Mouse (Mus musculus): ENCODE measurements around the gene Fis1.
"Not testable (repeated sequence)": the region's sequence is repeated elsewhere in the genome, so short reads cannot be mapped to it uniquely, and the experiment has no call there.

Gene Fis1

DNA sequence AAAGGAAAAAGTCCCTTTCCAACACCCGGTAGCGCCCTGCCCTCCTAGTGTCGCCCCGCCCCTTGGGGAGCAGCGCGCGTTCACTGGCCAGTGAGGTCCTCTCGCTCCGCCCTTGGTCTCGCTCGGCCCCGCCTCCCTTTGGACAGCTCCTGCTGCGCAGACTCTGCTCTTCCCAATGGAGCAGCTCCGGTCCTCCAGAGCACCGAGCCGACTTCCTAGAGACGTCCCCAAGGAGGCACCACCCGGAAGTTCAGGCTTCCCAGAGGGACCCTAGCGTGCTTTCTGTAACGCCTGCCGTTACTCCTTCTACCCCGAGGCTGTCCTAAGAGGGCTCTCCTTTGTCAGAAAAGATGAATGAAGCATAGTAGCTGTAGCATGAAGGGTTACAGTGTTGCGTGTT is at the start of gene Fis1:
Gene Fis1, plus strand, starts transcription at position 261 of the 400 bp plus-strand sequence.
- DNase-seq (ENCODE audit: low spot score in 2 of 2) = peak; percentile 50 to 62

DNA sequence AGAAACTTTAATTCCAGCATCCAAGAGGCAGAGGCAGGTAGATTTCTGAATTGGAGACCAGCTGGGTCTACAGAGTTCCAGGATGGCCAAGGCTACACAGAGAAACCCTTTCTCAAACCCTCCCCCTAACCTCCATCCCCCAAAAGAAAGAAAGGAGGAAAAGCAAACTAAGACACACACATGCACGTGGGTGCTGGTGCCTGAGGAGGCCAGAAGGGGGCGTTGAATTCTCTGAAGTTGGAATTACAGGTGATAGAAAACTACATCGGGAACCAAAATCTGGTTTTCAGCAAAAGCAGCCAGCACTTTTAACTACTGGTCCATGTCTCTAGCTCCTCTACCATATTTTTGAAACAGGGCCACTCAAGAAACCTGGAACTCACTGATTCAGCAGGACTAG is 48.5 kb upstream of the Fis1 start:
- DNase-seq (ENCODE audit: low spot score in 2 of 2) = no peak

DNA sequence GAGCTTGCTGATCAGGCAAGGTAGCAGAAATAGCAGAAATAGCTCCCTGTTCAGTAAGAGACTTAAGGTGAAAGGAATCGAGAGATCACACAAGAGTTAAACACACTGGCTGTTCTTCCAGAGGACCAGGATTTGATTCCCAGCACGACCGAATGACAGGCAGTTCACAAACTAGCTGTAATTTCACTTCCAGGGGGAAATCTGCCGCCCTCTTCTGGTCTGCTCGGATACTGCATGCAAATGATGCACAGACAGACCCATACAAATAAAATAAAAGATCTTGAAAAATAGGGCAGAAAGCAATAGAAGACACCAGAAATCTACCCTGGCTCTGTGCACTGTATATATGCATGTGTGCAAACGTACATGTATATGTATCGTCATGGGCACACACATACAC is 47.4 kb upstream of the Fis1 start:
- peak; percentile 20 to 42 for DNase-seq (ENCODE audit: low spot score in 2 of 2)

DNA sequence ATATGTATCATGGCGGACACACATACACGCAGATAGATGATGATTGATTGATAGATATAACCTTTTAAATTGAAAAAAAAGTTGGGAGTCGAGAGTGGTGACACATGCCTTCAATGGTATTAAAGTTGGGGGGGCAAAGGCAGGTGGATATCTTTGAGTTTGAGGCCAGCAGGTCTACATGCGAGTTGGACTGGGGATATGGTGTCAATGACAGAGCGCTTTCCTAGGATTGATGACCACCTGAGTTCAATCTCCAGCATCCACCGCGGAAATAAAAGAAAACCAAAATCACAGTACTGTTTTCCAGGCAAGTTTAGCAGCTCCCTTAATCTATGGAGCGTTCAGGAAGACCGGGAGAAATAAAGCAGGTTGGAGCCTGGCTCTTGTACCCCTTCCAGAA is 45.5 kb upstream of the Fis1 start:
- no peak for DNase-seq (ENCODE audit: low spot score in 2 of 2)

DNA sequence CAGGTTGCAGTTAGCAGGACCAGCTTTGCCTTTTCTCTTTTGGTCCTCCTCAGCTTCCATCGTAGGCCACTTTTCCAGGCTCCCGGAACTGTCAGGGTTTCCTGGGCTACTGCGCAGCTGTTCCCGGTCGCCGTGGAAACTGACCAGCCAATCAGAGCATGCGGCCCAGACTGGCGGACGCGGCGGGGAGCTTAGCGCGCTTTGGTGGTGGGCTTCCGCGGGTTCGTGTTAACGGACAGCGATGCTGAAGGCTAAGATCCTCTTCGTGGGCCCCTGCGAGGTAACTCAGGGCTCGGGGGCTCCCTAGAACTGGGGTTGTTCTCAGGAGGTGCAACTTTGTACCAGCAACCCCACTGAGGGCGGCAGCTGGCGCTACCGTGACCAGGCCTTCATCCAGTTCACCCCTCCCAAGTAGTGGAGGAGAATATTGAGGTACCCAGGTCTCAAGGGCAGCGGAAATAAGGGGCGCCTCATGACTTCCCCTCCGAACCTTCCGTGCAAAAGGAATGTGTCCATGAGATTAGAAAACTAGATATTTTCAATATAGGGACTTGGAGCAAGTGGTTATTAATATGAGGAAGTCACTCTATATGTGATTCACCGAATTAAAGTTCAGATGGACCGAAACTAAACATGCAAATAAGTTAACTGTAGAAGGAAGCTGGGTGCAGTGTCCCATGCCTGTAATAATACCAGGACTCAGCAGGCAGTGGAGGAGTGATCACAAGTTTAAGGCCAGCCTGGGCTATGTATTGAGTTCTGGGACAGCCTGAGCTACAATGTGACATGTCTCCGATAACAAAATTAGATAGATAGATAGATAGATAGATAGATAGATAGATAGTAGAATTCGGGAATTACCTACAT is 44.9 kb upstream of the Fis1 start, which contains the start of gene Ift22:
Gene Ift22, plus strand, starts transcription at position 160 of the 867 bp plus-strand sequence.
- peak; percentile 52 to 63 for DNase-seq (ENCODE audit: low spot score in 2 of 2)

DNA sequence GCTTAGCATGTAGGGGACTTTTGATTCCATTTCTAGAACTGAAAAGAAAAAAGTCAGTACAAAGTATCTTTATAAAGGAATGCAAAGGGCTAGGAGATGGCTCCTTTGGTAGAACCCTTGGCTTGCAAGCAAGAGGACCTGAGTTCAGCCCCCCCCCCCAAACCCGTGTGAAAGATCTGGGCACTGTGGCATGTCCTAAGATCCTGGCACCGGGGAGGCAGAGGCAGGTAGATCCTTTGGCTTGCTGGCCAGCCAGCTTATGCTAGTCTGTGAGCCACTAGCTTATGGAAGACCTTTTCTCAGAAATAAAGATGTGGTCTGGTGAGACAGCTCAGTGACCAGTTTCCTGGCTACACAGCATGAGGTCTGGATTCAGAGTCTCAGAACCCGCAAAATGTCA is 38.9 kb upstream of the Fis1 start:
- no peak for DNase-seq (ENCODE audit: low spot score in 2 of 2)

DNA sequence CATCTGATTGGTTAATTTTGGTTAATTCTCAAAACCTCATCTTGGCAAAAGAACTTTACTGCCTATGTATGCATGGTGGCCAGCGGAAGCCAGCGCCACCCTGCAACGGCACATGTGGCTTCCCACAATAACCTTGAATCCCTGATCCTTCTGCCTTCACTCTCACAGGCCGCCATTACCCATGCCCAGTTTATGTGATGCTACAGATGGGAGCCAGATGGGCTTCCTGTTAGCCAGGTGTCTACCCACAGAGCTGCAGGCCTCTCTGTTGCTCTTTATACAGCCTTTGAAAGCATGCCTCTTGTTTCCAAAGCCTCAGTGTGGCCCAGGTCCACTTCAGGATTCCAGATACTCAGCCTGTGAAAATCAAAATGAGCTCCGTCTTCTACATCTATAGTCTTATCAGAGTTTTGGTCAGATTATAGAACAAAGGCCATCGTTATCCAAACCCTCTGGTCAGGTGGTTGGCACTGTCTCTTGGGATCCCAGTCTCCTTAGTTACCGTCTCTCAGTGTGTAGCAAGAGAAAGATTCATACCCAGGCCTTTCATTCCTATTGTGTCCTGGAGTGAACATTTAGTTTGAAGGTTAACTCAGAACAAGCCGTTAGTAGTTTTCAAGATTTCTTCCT is 35.3 kb upstream of the Fis1 start:
- no peak for DNase-seq (ENCODE audit: low spot score in 2 of 2)

DNA sequence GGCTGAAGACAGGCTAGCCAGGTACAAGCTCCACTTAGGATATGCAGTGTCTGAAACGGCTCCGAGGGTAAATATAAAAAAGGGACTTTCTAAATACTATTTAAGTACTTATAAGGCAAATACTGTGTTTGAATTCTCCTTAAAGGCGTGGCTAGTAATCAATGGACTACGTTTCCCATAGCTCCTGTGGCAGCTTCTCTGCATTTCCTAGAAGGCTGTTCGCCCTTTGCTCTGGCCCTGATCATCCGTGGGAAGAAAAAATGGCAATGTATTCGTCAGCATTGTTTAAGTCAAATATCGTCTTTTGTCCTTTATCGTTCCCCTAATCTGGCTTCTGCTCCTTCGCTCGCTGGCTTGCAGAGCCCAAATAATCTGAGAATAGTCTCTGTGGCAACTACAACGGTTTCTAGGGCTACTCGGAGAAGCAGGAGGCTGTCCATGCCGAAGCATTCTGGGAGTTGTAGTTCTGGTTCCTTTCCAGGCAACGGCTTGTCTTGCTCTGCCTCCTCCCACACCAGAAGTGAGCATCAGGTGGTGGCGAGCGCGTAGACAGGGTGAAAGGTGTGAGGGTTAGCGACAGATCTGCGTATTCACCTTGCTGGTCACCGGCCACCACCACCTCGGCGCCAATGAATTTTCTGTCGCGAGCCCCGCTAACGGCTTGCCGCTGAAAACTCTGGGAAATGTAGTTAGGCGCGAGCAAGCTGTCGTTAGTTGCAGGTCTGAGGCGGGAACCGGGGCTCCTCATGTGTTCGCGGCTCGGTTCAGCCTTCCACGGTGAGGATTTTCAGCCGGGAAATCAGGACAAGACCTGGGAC is 34.2 kb upstream of the Fis1 start:
- DNase-seq (ENCODE audit: low spot score in 2 of 2) = peak; percentile 68 to 71

DNA sequence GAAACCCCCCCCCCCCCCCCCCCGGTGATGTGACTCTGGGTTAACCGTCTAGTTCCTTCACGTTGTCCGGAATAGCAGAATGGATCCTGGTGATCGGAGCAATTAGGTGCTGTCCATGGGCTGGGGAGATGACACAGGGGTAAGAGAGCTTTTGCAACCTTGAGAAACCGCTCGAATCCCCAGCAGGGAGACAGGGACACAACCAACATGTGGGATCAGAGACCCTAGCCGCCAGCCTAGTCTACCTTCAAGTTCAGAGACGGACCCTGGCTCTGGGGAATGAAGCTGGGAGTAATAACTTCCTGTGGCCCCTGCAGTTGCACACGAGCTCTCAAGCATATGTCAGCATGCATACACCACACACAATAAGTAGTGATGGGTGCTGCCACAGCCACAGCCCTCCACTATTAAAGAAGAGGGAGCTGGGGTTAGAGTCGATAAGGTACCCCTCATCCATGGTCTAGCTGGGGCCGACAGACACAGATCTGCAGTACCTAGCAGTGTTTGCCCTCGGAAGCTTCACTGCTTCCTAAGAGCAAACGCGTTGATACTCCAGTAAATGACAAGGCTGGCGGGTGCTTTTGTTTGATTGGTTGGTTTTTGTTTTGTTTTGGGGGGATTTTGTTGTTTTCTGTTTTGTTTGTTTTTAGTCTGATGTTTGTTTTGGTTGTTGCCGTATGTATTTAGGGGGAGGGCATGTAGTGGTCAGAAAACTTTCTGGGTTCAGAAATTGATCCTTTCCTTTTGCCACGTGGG is 33.4 kb upstream of the Fis1 start:
- no peak for DNase-seq (ENCODE audit: low spot score in 2 of 2)

DNA sequence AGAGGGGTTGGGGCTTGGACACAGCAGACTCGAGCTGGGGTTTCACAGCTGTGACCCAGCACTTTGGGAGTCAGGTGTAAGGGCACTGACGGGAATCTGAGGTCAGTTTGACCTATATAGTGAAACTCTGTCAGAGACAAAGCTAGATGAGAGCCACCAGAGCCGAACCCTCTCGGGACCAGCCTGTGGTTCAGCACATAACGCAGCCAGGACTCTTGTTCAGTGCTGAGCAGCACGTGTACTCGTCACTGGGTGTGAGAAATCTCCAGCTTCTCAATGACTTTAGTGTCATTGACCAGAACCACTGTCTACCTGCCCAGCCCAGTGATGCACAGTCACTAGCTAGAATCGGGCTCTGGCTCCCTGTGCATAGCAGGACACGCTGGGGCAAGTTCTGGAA is 30.2 kb upstream of the Fis1 start:
- no peak for DNase-seq (ENCODE audit: low spot score in 2 of 2)

DNA sequence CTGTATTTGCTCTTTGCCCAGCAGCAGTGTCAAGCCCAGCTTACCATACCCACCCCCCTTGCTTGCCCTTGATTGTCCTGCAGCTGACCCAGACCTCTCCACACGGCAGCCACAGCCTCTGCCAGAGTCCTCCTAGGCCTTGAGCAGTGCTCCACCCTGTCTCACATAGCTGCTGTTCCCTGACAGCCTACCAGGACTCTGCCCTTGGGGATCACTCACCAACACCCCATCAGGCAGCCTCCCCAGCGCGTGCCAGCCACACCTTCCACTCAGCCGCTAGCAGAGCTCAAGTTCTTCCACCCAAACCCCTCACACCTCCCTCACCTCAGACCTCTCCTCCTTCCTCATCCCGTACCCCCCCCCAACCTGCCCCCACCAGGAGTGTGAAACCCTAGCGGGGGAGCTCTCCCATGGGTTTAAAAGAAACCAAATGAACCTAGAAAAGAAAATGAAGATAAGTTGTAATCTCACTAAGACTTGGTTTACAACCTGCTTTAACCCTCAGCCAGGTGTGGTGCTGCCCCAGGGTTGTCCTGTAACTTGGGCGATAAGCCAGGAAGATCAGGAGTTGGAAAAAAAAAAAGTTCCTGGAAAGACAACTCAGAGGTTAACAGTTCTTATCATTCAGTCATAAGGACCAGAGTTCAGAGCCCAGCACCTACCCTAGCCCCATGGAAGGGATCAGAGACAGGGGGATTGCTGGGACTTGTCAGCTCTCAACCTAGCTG is 29.2 kb upstream of the Fis1 start:
- no peak for DNase-seq (ENCODE audit: low spot score in 2 of 2)

DNA sequence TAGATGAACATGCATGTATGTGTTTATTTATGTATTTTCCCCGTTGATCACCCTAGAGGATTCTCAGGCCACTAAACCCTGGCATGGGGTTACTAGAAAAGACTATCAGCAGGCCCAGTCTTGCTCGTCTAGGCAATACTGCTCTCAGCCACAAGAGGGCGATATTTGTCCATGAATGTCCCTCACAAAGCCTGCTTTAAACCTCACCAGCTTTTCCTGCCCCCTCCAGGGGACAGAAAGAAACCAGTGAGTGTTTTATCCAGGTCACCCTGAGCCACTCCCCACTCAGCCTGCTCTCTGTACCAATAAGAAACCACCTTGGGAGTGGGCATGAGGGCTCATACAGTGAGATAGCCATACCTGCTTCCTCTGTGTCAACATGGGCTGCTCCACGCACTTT is 24.0 kb upstream of the Fis1 start:
- DNase-seq (ENCODE audit: low spot score in 2 of 2) = peak; percentile 52 to 72

DNA sequence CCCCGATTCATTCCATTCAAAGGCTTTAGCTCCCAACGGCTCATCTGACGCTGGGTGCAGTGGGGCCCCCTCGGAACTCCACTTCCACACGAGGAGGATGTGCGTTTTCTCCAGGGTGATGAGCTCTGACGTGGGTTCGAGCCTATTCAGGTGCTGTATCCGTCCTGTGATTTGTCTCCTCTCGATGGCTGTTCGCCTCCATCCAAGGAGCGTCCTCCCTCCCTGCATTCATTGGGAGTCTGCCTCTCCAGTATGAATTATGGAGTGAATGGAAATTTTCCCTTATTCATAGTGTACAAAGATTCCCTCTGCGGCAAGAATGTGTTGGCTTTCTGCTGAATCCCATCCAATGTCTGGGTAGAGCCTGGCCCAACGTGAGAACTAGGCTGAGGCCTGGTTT is 21.2 kb upstream of the Fis1 start:
- no peak for DNase-seq (ENCODE audit: low spot score in 2 of 2)

DNA sequence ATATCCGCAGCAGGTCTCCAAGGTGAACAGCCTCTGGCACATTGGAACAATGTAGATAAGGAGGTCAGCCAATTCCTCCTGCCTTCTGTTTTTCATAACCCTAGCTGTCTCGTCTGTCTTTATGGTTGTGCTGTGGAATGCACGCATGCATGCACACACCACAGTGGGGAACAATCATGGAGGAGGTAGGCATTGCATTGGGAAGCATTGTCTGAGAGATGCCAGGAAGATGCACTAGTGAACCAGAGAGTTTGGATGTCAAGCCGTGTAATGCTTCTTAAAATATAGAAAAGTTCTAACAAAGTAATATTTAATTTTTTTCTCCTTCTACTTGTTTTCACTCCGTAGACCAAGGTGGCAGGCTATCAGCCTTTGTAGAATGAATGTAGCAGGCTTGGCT is 20.1 kb upstream of the Fis1 start:
- DNase-seq (ENCODE audit: low spot score in 2 of 2) = no peak

DNA sequence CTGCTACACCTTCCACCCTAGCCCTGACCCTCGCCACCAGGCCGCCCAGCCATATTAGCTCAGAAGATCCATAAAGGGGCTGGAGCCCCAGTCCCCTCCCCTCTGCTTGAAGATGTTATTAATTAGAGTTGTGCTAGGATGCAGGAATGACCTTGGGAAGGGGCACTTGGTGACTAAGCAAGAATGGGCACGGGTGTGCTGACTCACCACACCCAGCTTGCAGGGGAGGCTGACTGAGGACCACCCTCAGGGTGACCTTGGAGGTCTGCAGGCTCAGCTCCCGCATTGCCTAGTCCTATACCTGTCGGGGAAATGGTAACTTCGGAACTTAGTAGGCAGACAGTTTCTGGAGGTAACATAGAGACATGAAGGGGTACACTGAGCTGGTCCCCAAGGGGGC is 19.1 kb upstream of the Fis1 start:
- no peak for DNase-seq (ENCODE audit: low spot score in 2 of 2)

DNA sequence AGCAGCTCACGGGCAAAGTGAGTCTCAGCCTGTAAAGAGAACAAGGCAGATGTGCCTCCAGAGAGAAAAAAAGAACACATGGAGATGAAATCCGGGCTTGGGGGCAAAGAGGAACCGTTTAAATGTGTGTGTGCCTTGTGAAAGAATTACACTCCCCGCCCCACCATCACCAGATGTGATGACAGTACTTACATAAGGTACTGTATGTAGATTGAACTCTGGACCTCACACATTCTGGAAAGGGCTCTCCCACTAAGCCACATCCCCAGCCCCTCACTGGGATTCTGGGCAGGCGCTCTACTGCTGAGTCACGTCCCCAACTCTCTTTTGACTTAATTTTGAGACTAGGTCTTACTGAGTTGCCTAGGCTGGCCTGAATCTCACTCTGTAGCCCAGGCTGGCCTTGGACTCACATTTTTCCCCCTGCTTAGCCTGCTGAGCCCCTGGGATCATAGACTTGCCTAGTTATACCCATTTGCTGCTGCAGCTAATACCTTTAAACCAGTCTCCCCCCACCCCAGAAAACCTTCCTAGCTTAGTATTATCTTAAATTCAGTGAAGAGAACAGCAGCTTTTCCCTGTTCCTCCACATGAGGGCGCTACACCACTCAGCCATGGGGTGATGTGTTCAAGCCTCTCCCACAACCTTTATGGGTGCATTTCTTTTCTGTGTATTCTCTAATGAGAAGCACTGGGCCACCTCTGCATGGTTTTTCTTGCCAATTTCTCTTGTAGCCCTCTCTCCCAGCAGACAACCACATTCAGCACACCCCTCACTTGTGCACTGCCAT is 17.0 kb upstream of the Fis1 start:
- peak in 1 of 2 experiments; percentile 23 for DNase-seq (ENCODE audit: low spot score in 2 of 2)

DNA sequence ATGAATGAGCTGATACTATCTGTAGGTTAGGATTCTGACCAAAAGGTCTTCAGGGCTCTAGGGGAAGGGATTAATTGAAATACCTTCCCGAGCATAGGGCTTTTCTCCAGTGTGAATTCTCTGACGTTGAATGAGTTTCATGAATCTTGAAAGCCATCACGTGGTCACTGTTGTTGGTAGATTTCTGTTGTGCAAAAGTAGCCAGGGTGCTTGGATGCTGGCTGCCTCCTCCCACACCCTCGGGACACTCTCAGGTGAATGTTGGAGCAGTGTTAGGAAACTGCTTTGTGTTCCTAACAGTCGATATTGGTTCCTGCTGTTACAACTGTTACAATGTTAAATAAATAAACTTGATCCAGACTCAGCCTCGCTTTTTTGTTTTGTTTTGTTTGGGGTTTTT is 16.3 kb upstream of the Fis1 start:
- DNase-seq (ENCODE audit: low spot score in 2 of 2) = no peak

DNA sequence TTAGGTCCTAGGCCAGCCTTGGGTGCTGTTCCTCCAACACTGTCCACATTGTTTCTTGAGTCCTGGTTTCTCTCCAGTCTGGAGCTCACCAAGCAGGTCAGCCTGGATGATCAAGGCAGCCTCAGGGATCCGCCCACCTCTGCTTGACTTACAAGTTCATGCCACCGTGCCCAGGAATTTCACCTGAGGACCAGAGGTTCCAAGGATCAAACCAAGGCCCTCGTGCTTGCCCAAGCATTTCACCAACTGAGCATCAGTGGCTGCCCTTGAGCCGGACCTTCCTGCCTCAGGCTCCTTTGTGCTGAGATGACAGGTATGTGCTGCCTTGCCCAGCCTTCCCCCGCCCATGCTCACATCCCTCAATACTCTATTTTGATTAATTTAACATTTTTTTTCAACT is 15.5 kb upstream of the Fis1 start:
- no peak for DNase-seq (ENCODE audit: low spot score in 2 of 2)

DNA sequence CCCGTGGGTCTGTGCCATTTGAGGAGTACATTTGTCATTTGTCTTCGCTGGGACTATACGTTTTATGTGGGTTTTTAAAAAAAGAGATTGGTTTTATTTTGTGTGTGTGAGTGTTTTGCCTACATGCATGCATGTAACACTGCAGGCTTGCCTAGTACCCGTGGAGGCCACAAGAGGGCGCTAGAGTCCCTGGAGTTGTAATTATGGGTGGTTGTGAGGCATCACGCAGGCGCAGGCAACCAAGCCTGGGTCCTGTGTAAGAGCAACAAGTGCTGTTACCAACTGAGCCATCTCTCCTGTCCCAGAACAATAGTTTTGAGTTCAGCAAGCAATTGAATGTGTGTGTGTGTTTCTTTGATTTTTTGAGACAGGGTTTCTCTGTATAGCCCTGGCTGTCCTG is 13.8 kb upstream of the Fis1 start:
- peak; percentile 29 to 39 for DNase-seq (ENCODE audit: low spot score in 2 of 2)

DNA sequence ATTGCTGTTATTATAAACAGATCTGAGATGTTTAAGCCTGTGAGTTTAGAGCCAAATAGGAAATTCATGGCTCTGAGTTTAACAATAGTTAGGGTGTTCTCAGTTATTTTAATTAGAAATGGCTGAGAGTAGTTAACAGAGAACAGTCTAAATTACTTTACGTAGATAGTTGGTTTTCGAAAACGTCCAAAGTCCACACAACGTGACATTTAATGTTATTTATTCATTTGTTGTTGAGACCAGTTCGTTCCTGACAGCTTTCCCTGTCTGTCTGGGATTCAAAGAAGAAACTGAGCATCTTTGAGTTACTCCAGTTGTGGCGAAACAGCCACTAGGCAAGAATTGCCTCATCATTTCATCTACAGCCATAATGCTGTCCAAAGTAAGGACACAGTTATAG is 13.0 kb upstream of the Fis1 start:
- DNase-seq (ENCODE audit: low spot score in 2 of 2) = not testable (repeated sequence)

Measured in natural killer cell, adult 2 months (primary cell).